Mouse (Mus musculus): Measurements from ENCODE around the gene Defb3. TPM values are rescaled to one million over a fixed set of nuclear protein-coding genes. Genes with fewer than 3 reads are reported as not detected.
"Not testable (repeated sequence)": the region's sequence is repeated elsewhere in the genome, so short reads cannot be mapped to it uniquely, and the experiment has no call there.

Gene Defb3
- not detected for total RNA-seq (2021)
- long read RNA-seq, experiment 1: 0 reads
- long read RNA-seq, experiment 2: 0 reads

- not testable (repeated sequence) for DNase-seq (ENCODE audit: low spot score in 2 of 2)
These were observed at the start of gene Defb3 for GRCm38 (mm10) chr8:19293060-19293459. Gene Defb3 (plus strand): TSS chr8:19293360.

GRCm38 (mm10) chr8:19247280-19247679 lies 45.9 kb upstream of the Defb3 start, which contains the start of gene Defb5:
Gene Defb5 (plus strand): TSS chr8:19247580.
- no peak for DNase-seq (ENCODE audit: low spot score in 2 of 2)
- intact Hi-C loops (cut with DNase I): loop anchor here (5.0 kb wide), 1 partner anchor 55 kb away; no protein-coding TSS in a partner anchor

More at GRCm38 (mm10) chr8:19293060-19293459, at the start of gene Defb3:
- intact Hi-C loops (cut with DNase I): not testable (repeated sequence)

- DNase-seq (ENCODE audit: low spot score in 2 of 2): no peak
- intact Hi-C loops (cut with DNase I): no loop called here
These were observed 35.0 kb upstream of the Defb3 start for GRCm38 (mm10) chr8:19258136-19258535.

GRCm38 (mm10) chr8:19259667-19260066 lies 33.5 kb upstream of the Defb3 start:
- intact Hi-C loops (cut with DNase I): no loop called here
- no peak for DNase-seq (ENCODE audit: low spot score in 2 of 2)

GRCm38 (mm10) chr8:19298361-19298760 lies 5.2 kb downstream of the Defb3 start:
- DNase-seq (ENCODE audit: low spot score in 2 of 2); intact Hi-C loops (cut with DNase I): not testable (repeated sequence)

- intact Hi-C loops (cut with DNase I): no loop called here
- DNase-seq (ENCODE audit: low spot score in 2 of 2): peak; percentile 5 to 17
These were observed 38.7 kb downstream of the Defb3 start for GRCm38 (mm10) chr8:19331836-19332235.

Other genes with a start within 250 kb of the Defb3 start
- gene Defb39, start 228.6 kb upstream of the Defb3 start, total RNA-seq (2021): not detected
- not detected for gene Defb12, start 178.5 kb upstream of the Defb3 start, total RNA-seq (2021)
- not detected for gene Defb34, start 169.6 kb upstream of the Defb3 start, total RNA-seq (2021)
- gene Gm45826, start 152.6 kb upstream of the Defb3 start, total RNA-seq (2021): not detected
- not detected for gene Defb14, start 99.0 kb upstream of the Defb3 start, total RNA-seq (2021)
- gene Defb4, start 94.7 kb upstream of the Defb3 start, total RNA-seq (2021): not detected
- gene Defb6, start 67.9 kb upstream of the Defb3 start, total RNA-seq (2021): not detected
- gene Defb46, start 53.4 kb upstream of the Defb3 start, total RNA-seq (2021): not detected
- gene Defb5, start 45.8 kb upstream of the Defb3 start, total RNA-seq (2021): not detected
- not detected for gene Defb8, start 154.2 kb downstream of the Defb3 start, total RNA-seq (2021)
- not detected for gene Defb7, start 201.7 kb downstream of the Defb3 start, total RNA-seq (2021)

Data from left cerebral cortex, postnatal 14 days (tissue).